Mouse (Mus musculus): ENCODE results near the gene Dnali1. TPM values are rescaled to one million over a fixed set of nuclear protein-coding genes. Genes with fewer than 3 reads are reported as not detected.
A peak's percentile ranks its signal among the peaks of the same experiment; 100 is the strongest.

The Dnali1 gene
- not detected for total RNA-seq (2021)
- long read RNA-seq, experiment 1 = 0 reads
- long read RNA-seq, experiment 2 = 0 reads

DNA sequence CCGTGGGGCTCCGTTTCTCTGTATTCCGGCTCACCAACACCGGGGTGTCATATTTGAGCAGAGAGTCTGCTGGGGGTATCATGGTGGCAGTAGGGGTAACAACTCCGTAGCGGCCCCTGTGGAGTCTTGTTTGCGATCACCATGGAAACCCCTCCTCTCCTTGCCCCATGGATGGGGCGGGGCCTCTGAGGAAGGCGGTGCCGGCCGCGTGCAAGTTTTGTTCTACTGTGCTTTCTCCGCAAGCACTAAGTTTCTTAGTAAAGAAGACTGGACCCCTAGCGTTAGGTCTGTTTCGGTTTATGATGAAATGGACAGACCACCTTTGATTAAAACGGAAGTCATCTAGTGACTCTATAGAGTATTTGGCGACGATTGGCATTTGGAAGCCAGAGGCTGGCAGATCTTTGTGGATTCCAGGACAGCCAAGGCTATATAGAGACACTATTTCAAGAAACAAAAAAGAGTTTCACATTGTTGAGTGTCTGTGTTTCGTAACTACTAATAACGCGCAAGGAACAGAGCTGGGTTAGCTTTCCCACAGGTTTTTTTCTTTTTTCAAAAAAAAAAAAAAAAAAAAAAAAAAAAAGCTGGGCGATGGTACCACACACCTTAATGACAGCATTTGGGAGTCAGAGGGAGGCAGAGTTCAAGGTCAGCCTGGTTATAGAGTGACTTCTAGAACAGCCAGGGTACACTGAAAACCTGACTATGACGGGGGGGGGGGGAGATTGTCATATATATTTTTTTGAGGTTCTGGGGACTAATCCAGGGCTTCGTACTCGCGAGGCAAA, at the start of gene Dnali1:
Dnali1 (minus strand) TSS at position 187 of the 791 bp plus-strand sequence.
- peak; percentile 39 for DNase-seq
- intact Hi-C loops (cut with DNase I; ENCODE audit: low total_unique reads) = loop anchor here (10.0 kb wide), 1 partner anchor 211 kb away; the partner anchor contains the start of genes 1110065P20Rik and Yrdc

DNA sequence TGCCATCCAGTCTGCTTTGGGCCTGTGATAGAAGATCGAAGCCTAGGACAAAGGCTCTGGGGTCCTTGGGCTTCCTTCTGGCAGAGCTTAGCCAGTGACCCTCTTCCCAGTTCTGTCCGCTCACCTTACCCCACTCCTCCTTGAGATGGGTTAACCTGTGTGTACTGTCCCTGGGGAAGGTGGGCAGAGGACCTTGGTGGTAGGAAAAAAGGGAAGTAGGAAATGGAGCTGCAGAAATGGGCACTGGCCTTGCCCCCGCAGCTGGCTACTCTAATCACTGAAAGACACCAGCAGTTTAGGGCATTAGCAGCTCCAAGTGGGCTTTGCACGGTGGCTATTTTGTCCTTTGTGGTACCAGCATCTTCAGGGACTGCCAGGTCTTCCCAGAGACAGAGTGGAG, 49.6 kb upstream of the Dnali1 start:
- intact Hi-C loops (cut with DNase I; ENCODE audit: low total_unique reads) = no loop called here
- DNase-seq = no peak

DNA sequence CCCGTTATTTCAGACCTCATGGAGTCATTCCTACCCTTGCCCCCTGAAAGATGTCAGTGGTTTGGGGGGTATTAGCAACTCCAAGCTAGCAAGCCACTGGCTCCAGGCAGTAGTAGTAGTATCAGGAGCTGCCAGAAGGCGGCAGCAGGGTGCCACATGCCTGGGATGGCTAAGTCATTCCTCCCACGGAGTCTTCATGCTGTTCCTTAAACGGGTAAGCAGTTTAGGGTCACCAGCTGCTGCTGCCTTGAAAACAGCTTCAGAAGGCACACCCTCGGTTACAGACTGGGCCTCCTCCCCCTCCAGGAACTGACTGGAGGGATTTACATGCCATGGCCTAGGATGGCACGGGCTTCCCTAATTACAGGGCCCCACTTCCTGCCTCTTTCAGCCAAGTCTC, 49.1 kb upstream of the Dnali1 start:
- intact Hi-C loops (cut with DNase I; ENCODE audit: low total_unique reads) = no loop called here
- DNase-seq = peak; percentile 83

GRCm38 (mm10) chr4:125105354-125105753, 39.9 kb upstream of the Dnali1 start:
- DNase-seq = no peak
- intact Hi-C loops (cut with DNase I; ENCODE audit: low total_unique reads) = no loop called here

GRCm38 (mm10) chr4:125101334-125101733, 35.8 kb upstream of the Dnali1 start:
- intact Hi-C loops (cut with DNase I; ENCODE audit: low total_unique reads) = no loop called here
- DNase-seq = no peak

DNA sequence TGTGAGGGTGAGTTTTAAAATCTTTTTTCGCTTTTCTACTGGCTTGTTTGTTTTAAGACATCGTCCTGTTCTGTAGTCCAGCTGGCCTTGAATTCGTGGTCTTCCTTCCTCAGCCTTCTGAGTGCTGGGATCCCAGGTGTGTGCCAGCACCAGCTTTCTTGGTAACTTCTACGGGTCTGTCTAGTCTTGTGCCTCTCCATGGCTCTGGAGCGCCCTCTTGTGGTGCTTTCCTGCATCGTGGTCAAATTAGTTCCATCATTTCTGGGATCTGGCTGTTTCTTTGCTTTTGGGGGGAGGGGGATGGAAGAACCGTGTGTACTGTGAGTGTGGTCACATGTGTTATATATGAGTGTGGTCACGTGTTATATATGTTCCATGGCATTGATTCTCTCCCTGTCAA, 34.0 kb upstream of the Dnali1 start:
- intact Hi-C loops (cut with DNase I; ENCODE audit: low total_unique reads) = loop anchor here (5.0 kb wide), 1 partner anchor 152 kb away; no protein-coding TSS in a partner anchor

GRCm38 (mm10) chr4:125097412-125097811, 31.9 kb upstream of the Dnali1 start:
- intact Hi-C loops (cut with DNase I; ENCODE audit: low total_unique reads) = loop anchor here (5.0 kb wide), 1 partner anchor 150 kb away; no protein-coding TSS in a partner anchor
- no peak for DNase-seq

More for the DNA sequence above, 34.0 kb upstream of the Dnali1 start:
- peak; percentile 71 for DNase-seq

DNA sequence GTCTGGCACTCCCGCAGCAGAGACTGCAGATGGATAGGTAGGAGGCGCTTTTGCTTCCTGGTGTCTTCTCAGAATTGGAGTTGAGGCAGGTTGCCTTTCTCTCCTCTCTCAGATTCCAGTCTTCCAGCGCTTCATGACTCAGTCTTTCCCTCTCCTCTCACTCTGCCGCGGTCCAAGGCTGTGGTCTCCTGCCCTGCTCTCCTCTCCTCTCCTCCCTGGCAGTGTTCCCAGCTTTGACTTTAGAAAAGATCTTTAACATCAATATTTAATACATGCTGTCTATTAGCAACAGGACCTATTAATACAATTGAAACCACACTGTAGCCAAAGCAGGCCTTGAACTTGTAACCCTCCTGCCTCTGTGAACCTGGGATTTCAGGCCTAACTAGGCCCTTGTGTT, 30.6 kb upstream of the Dnali1 start:
- intact Hi-C loops (cut with DNase I; ENCODE audit: low total_unique reads) = loop anchor here (5.0 kb wide), 1 partner anchor 149 kb away; no protein-coding TSS in a partner anchor
- DNase-seq = no peak

DNA sequence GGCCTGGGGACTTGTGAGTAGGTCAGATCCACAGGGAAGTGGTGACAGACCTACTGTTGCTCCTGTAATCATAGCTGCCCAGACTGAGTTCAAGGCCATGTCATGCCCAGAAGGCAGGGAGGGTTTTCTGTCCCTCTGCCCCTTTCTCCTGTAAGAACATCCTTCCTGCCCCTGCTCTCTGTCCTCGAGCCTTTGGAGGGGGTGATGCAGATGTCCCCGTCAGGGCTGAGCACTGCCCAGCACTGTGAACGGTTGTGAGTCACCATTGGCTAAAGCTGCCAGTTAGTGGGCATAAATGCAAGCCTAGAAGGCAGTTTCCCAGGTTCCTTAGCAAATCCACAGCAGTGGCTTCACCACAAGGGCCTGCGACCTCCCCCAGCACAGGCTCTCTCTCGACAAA, 27.5 kb upstream of the Dnali1 start:
- intact Hi-C loops (cut with DNase I; ENCODE audit: low total_unique reads) = no loop called here
- DNase-seq = no peak

DNA sequence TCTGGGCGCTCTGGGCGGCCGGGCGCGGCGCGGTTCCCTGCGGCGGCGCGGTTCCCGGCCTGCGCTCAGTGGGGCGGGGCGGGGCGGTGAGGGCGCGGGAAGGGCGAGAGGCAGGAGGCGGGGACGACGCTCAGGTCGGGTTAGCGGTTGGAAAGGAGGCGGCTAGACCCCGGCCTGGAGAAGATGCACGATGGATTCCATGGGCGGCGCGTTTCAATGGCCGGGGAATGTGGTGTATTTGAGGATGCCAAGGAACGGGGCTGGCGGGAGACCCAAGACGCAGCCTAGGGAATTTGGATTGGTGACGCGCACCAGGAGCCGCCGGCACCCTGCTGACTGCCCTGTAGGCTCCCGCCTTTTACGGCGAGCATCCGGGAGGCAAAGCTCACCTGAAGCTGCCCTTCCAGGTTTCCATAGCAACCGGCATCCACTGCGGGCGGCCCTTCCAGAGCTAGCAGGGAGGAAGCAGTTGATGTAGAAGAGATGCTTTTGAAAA, 19.9 kb upstream of the Dnali1 start:
- DNase-seq = no peak
- intact Hi-C loops (cut with DNase I; ENCODE audit: low total_unique reads) = no loop called here

- intact Hi-C loops (cut with DNase I; ENCODE audit: low total_unique reads) = no loop called here
- DNase-seq = peak; percentile 90
Observed at GRCm38 (mm10) chr4:125084403-125085345, 19.2 kb upstream of the Dnali1 start, which contains the start of gene Meaf6. TSS of gene Meaf6 (plus strand) at chr4:125085134.

DNA sequence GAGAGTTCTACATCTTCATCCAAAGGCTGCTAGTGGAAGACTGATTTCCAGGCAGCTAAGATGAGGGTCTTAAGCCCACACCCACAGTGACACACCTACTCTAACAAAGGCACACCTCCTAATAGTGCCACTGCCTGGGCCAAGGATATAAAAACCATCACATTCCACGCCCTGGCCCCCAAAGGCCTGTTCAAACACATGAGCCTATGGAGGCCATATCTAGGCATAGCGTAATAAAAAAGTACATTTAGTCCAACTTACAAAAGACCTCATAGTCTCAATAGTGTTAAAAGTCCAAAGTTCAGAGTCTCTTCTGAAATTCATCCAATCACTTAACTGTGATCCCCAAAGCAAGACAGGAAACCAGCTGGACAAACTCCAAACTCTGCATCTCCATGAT, 13.2 kb upstream of the Dnali1 start:
- intact Hi-C loops (cut with DNase I; ENCODE audit: low total_unique reads) = no loop called here
- no peak for DNase-seq

DNA sequence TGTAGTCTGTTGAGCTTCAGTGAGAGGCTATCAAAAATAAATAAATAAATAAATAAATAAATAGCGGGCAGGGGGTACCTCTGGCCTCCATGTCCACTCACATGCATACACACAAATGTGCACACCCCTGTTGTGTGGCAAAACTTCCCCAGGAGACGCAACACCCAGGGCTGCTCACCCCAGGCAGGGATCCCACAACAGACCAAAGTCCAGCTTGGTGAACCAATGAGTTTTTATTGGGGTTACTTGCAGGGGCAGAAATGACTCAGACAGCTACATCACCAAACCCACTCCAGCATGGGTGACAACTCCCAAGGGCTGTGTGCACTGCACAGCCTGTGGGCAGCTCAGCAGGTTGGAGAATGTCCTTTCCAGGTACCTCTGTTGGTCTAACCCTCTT, 12.2 kb upstream of the Dnali1 start:
- intact Hi-C loops (cut with DNase I; ENCODE audit: low total_unique reads) = no loop called here
- DNase-seq = no peak

- DNase-seq = peak; percentile 92
- intact Hi-C loops (cut with DNase I; ENCODE audit: low total_unique reads) = loop anchor here (10.0 kb wide), 1 partner anchor 212 kb away; the partner anchor contains the start of genes 1110065P20Rik and Yrdc
Observed at GRCm38 (mm10) chr4:125066490-125067370, 1.2 kb upstream of the Dnali1 start, which contains the start of gene Snip1. TSS of gene Snip1 (plus strand) at chr4:125066672.

- no peak for DNase-seq
- intact Hi-C loops (cut with DNase I; ENCODE audit: low total_unique reads) = loop anchor here (10.0 kb wide), 1 partner anchor 209 kb away; the partner anchor contains the start of genes 1110065P20Rik and Yrdc
Observed at GRCm38 (mm10) chr4:125063829-125064228, 1.7 kb downstream of the Dnali1 start.

GRCm38 (mm10) chr4:125059025-125059424, 6.5 kb downstream of the Dnali1 start:
- DNase-seq = peak; percentile 62
- intact Hi-C loops (cut with DNase I; ENCODE audit: low total_unique reads) = loop anchor here (5.0 kb wide), 1 partner anchor 117 kb away; no protein-coding TSS in a partner anchor

DNA sequence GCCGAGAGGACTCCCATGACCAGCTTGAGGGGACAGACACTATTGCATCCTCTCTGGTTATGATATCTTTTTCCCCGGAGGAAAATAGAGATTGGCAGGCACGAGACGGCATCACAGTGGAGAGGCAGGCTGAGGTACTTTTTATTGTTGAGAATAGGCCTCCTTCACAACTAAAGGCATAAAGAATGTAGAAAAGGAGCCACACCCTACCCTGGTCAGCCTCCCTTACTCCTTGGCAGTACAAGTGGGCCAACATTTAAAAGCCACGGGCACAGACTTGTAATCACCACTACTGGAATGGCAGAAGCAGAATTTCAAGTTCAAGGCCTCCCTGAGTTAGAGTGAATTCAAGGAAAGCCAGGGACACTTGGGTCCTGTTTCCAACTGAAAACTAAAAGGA, 7.5 kb downstream of the Dnali1 start:
- intact Hi-C loops (cut with DNase I; ENCODE audit: low total_unique reads) = loop anchor here (5.0 kb wide), 1 partner anchor 116 kb away; no protein-coding TSS in a partner anchor
- no peak for DNase-seq

GRCm38 (mm10) chr4:125057273-125057672, 8.2 kb downstream of the Dnali1 start:
- no peak for DNase-seq
- intact Hi-C loops (cut with DNase I; ENCODE audit: low total_unique reads) = loop anchor here (5.0 kb wide), 1 partner anchor 115 kb away; no protein-coding TSS in a partner anchor
